Mouse (Mus musculus) liver, adult 2 months (tissue): ENCODE measurements around the gene Sh3yl1.

Experiments
- CTCF ChIP-seq: fragments of 200-500 bp; IDR thresholded peaks from 2 replicates; pipeline ENCODE4 v1.5.1; 2011; ENCODE audit warnings: low read depth, low read length, control low read depth
- POLR2A ChIP-seq: fragments of 200-500 bp; IDR thresholded peaks from 2 replicates; pipeline ENCODE4 v1.6.1; 2011; ENCODE audit warnings: low read length, control low read depth; ENCODE audit not compliant: insufficient read depth; ENCODE audit errors: extremely low read depth

- TF ChIP-seq POLR2A (no peak), CTCF (no peak)
Observed at GRCm38 (mm10) chr12:30879447-30879846, 32.0 kb upstream of the Sh3yl1 start.
